Mouse (Mus musculus) MEL (cell line): ENCODE measurements around the gene Bhmt2. TPM values are rescaled to one million over a fixed set of nuclear protein-coding genes. Genes with fewer than 3 reads are reported as not detected.

Experiments
- DNase-seq: peaks from one replicate; pipeline ENCODE4 v3.0.0; 2011; ENCODE audit warnings: low read depth, low spot score
- H3K27ac ChIP-seq: 2 replicates; pipeline ENCODE4 v1.5.1; 2012; ENCODE audit warnings: low read depth, mild to moderate bottlenecking, control low read depth, low read length, moderate library complexity; ENCODE audit not compliant: control insufficient read depth
- H3K27me3 ChIP-seq, 2 experiments: fragments of 150-350 bp in 1 of 2; sonication (generic) in 1 of 2; 2 replicates each; pipeline ENCODE4 v1.6.1; 2012; ENCODE audit warnings: low read length in 2 of 2, mild to moderate bottlenecking in 2 of 2, improper control_type of control experiment in 1 of 2, moderate library complexity in 1 of 2; ENCODE audit not compliant: insufficient read depth in 2 of 2, control insufficient read depth in 1 of 2
- H3K36me3 ChIP-seq, 2 experiments: 2 replicates each; pipeline ENCODE4 v1.6.1; 2012 to 2014; ENCODE audit warnings: low read length in 2 of 2, improper control_type of control experiment in 1 of 2, inconsistent platforms in 1 of 2, mild to moderate bottlenecking in 1 of 2; ENCODE audit not compliant: insufficient read depth in 2 of 2, control insufficient read depth in 1 of 2
- H3K4me1 ChIP-seq, 2 experiments: fragments of 150-350 bp in 1 of 2; sonication (generic) in 1 of 2; 2 replicates each; pipeline ENCODE4 v1.6.1; 2012; ENCODE audit warnings: low read length in 2 of 2, improper control_type of control experiment in 1 of 2, mild to moderate bottlenecking in 1 of 2; ENCODE audit not compliant: insufficient read depth in 2 of 2, control insufficient read depth in 1 of 2
- H3K4me3 ChIP-seq, 2 experiments: fragments of 150-350 bp in 1 of 2; sonication (generic) in 1 of 2; 2 replicates each; pipeline ENCODE4 v1.5.1; 2012; ENCODE audit warnings: low read depth in 2 of 2, low read length in 2 of 2, mild to moderate bottlenecking in 2 of 2, moderate library complexity in 2 of 2, control low read depth in 1 of 2, improper control_type of control experiment in 1 of 2; ENCODE audit not compliant: control insufficient read depth in 1 of 2, insufficient read depth in 1 of 2
- H3K79me2 ChIP-seq: 2 replicates; pipeline ENCODE4 v1.6.1; 2012; ENCODE audit warnings: mild to moderate bottlenecking, low read length, moderate library complexity; ENCODE audit not compliant: control insufficient read depth, poor library complexity, insufficient read depth
- H3K9ac ChIP-seq: 2 replicates; pipeline ENCODE4 v1.6.1; 2012; ENCODE audit warnings: low read depth, mild to moderate bottlenecking, control low read depth, low read length, moderate library complexity; ENCODE audit not compliant: control insufficient read depth, poor library complexity, severe bottlenecking
- H3K9me3 ChIP-seq: fragments of 150-350 bp; sonication (generic); replicated peaks from 2 replicates; pipeline ENCODE4 v1.6.1; 2012; ENCODE audit warnings: mild to moderate bottlenecking, low read length, improper control_type of control experiment, moderate library complexity; ENCODE audit not compliant: insufficient read depth
- CHD1 ChIP-seq: IDR thresholded peaks from 2 replicates; pipeline ENCODE4 v1.6.1; 2012; ENCODE audit warnings: low read depth, mild to moderate bottlenecking, inconsistent platforms, low read length, improper control_type of control experiment
- CHD2 ChIP-seq: IDR thresholded peaks from 2 replicates; pipeline ENCODE4 v1.6.1; 2011; ENCODE audit warnings: low read length, improper control_type of control experiment
- ELF1 ChIP-seq: IDR thresholded peaks from 2 replicates; pipeline ENCODE4 v1.6.1; 2014; ENCODE audit warnings: low read depth, mild to moderate bottlenecking, inconsistent platforms, low read length, improper control_type of control experiment, moderate library complexity
- EP300 ChIP-seq, 2 experiments: IDR thresholded peaks; 2 replicates each; pipeline ENCODE4 v1.6.1; 2011; ENCODE audit warnings: improper control_type of control experiment in 2 of 2, low read length in 2 of 2, low read depth in 1 of 2, mild to moderate bottlenecking in 1 of 2
- HCFC1 ChIP-seq: IDR thresholded peaks from 2 replicates; pipeline ENCODE4 v1.6.1; 2012; ENCODE audit warnings: low read depth, mild to moderate bottlenecking, inconsistent platforms, low read length, improper control_type of control experiment, moderate library complexity
- KAT2A ChIP-seq: conservative IDR thresholded peaks from 2 replicates; pipeline ENCODE4 v1.6.1; 2012; ENCODE audit warnings: low read depth, low read length, improper control_type of control experiment, inconsistent platforms
- MAZ ChIP-seq: IDR thresholded peaks from 2 replicates; pipeline ENCODE4 v1.6.1; 2012; ENCODE audit warnings: low read depth, mild to moderate bottlenecking, inconsistent platforms, low read length, improper control_type of control experiment
- MEF2A ChIP-seq: IDR thresholded peaks from 2 replicates; pipeline ENCODE4 v1.6.1; 2014; ENCODE audit warnings: low read depth, mild to moderate bottlenecking, inconsistent platforms, low read length, improper control_type of control experiment; ENCODE audit not compliant: poor library complexity, insufficient replicate concordance, severe bottlenecking; ENCODE audit errors: extremely low read depth
- MXI1 ChIP-seq: IDR thresholded peaks from 2 replicates; pipeline ENCODE4 v1.6.1; 2011; ENCODE audit warnings: mild to moderate bottlenecking, low read depth, low read length, improper control_type of control experiment
- NELFE ChIP-seq: IDR thresholded peaks from 2 replicates; pipeline ENCODE4 v1.6.1; 2011; ENCODE audit warnings: low read depth, low read length, improper control_type of control experiment
- POLR2A ChIP-seq, 2 experiments: IDR thresholded peaks; 2 replicates each; pipeline ENCODE4 v1.6.1; 2011 to 2012; ENCODE audit warnings: low read length in 2 of 2, mild to moderate bottlenecking in 2 of 2, control low read depth in 1 of 2, improper control_type of control experiment in 1 of 2, low read depth in 1 of 2, moderate library complexity in 1 of 2; ENCODE audit not compliant: control insufficient read depth in 1 of 2, insufficient read depth in 1 of 2, poor library complexity in 1 of 2
- RAD21 ChIP-seq: IDR thresholded peaks from 2 replicates; pipeline ENCODE4 v1.6.1; 2011; ENCODE audit warnings: mild to moderate bottlenecking, low read depth, low read length, improper control_type of control experiment
- SMC3 ChIP-seq: IDR thresholded peaks from 2 replicates; pipeline ENCODE4 v1.6.1; 2011; ENCODE audit warnings: low read depth, low read length, improper control_type of control experiment
- TBP ChIP-seq: IDR thresholded peaks from 2 replicates; pipeline ENCODE4 v1.8.0; 2011; ENCODE audit warnings: low read depth, low read length, improper control_type of control experiment
- TCF12 ChIP-seq: IDR thresholded peaks from 2 replicates; pipeline ENCODE4 v1.6.1; 2014; ENCODE audit warnings: low read depth, mild to moderate bottlenecking, inconsistent platforms, low read length, improper control_type of control experiment, moderate library complexity
- USF1 ChIP-seq: IDR thresholded peaks from 2 replicates; pipeline ENCODE4 v1.6.1; 2014; ENCODE audit warnings: low read depth, mild to moderate bottlenecking, inconsistent platforms, low read length, improper control_type of control experiment, moderate library complexity
- USF2 ChIP-seq, 2 experiments: IDR thresholded peaks; 2 replicates each; pipeline ENCODE4 v1.6.1; 2011 to 2012; ENCODE audit warnings: improper control_type of control experiment in 2 of 2, low read length in 2 of 2, borderline replicate concordance in 1 of 2, inconsistent platforms in 1 of 2, low read depth in 1 of 2, mild to moderate bottlenecking in 1 of 2; ENCODE audit not compliant: insufficient read depth in 1 of 2
- ZKSCAN1 ChIP-seq: IDR thresholded peaks from 2 replicates; pipeline ENCODE4 v1.6.1; 2012; ENCODE audit warnings: low read depth, mild to moderate bottlenecking, inconsistent platforms, low read length, improper control_type of control experiment, moderate library complexity
- ZNF384 ChIP-seq: IDR thresholded peaks from 2 replicates; pipeline ENCODE4 v1.6.1; 2012; ENCODE audit warnings: low read depth, mild to moderate bottlenecking, inconsistent platforms, low read length, improper control_type of control experiment
- polyA plus RNA-seq, 2 experiments: library from polyadenylated mRNA; stranded (reverse) in 1 of 2; unstranded in 1 of 2; fragments of >175 nt in 1 of 2; fragments of >200 nt in 1 of 2; gene quantifications; 2 replicates each; pipeline versions ENCODE4 v1.2.1 to v1.2.4; 2012; ENCODE audit warnings: low replicate concordance in 2 of 2, low read depth in 1 of 2; ENCODE audit not compliant: insufficient read length in 2 of 2, insufficient read depth in 1 of 2, missing spikeins in 1 of 2
- total RNA-seq: library from RNA; depleted of rRNA; stranded (reverse); fragments of 300-350 nt; gene quantifications from 2 replicates; pipeline ENCODE4 v1.2.3, GENCODE M21; 2012

The Bhmt2 gene
- total and polyA plus RNA-seq, 3 experiments, result not detected

GRCm38 (mm10) chr13:93639636-93640035 lies 34.5 kb downstream of the Bhmt2 start:
- no peak overlapping the region for H3K9ac ChIP-seq
- no peak for TF ChIP-seq TBP
- TF ChIP-seq POLR2A (IDR thresholded peaks at IDR 0.05; ENCODE audit: control insufficient read depth in 1 of 2, insufficient read depth in 1 of 2, low read depth in 1 of 2, low read length in 2 of 2, poor library complexity in 1 of 2), result no peak
- no peak for TF ChIP-seq CHD2
- no peak for TF ChIP-seq TCF12
- TF ChIP-seq EP300 (IDR thresholded peaks at IDR 0.05; ENCODE audit: low read depth in 1 of 2, low read length in 2 of 2), result no peak
- no peak for TF ChIP-seq USF2 (IDR thresholded peaks at IDR 0.05; ENCODE audit: borderline replicate concordance in 1 of 2, insufficient read depth in 1 of 2, low read depth in 1 of 2, low read length in 2 of 2)
- TF ChIP-seq KAT2A, result no peak
- no peak for TF ChIP-seq USF1
- no peak for TF ChIP-seq MAZ
- no peak for TF ChIP-seq ZNF384
- TF ChIP-seq ZKSCAN1, result no peak
- H3K79me2 ChIP-seq, result no peaks in the 10 kb centered on the region

DNA sequence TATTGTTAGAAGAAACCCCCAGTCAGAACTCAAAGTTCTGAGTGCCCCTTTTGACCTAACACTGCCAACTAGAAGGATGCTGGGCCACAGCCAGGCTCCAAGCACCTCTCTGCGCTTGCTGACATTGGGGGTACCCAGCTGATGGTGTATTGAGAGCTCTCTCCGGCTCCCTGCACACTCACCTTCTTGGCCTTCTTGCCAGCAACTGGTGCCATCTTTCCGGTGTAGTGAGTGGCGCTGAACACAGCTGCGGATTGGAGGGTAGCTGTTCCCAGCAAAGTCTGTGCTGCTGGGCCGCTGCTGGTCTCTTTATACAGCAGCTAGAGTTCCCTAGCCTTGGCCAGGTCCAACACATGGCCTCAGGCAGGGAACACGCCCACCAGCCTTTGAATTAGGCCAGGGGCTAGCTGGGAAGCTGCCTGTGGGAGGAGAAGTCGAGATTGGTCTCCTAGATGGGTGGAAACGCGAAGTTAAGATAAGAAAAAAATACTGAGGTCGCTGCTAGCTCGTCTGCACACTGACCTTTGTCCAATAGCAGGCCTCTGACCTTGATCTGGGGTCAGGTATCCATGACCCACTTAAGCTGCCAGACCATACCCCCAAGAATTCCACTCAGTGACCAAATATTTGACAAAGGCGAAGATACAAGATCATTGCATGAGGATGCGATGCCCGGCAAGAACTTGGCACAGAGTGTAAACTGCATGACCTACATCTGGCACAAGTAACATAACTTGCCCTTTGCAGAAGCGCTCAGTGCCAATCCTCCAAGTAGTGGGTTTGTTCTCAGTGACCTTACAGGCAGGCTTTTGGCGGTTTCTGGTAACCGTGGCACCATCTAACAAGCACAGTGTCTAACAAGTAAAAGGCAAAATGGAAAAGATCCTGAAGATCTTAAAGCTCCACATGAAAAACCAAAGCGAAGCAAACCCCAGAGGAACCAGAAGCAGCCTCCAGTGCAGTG lies 36.5 kb downstream of the Bhmt2 start, which contains the start of gene Bhmt:
Gene Bhmt (minus strand): TSS at position 680 of the 964 bp plus-strand sequence.
- H3K27ac ChIP-seq, result no peak within 1 kb of the TSS
- no peak within 1 kb of the TSS for H3K9ac ChIP-seq
- H3K4me1 ChIP-seq, result no peaks in the 10 kb centered on the region
- no peaks in the 10 kb centered on the region for H3K36me3 ChIP-seq
- H3K27me3 ChIP-seq, result peaks cover 0 to 1% of the 10 kb centered on the region in 2 experiments; a peak in 1 of 4 replicates
- H3K4me3 ChIP-seq, result no peak within 1 kb of the TSS
- H3K79me2 ChIP-seq, result no peaks in the 10 kb centered on the region
- TF ChIP-seq MEF2A (no peak), CHD1 (no peak), RAD21 (no peak), MXI1 (no peak), TCF12 (no peak), USF2 (IDR thresholded peaks at IDR 0.05; ENCODE audit: borderline replicate concordance in 1 of 2, insufficient read depth in 1 of 2, low read depth in 1 of 2, low read length in 2 of 2) (no peak), NELFE (no peak), SMC3 (no peak), HCFC1 (no peak), ELF1 (no peak), KAT2A (no peak)
- no peak for DNase-seq
- H3K9me3 ChIP-seq, result no peaks in the 10 kb centered on the region

More at GRCm38 (mm10) chr13:93639636-93640035, 34.5 kb downstream of the Bhmt2 start:
- no peak overlapping the region for H3K4me3 ChIP-seq
- no peaks in the 10 kb centered on the region; a peak in 2 of 4 replicates for H3K27me3 ChIP-seq
- H3K4me1 ChIP-seq, result no peaks in the 10 kb centered on the region
- no peaks in the 10 kb centered on the region for H3K9me3 ChIP-seq
- no peak overlapping the region for H3K27ac ChIP-seq
- no peak for DNase-seq
- H3K36me3 ChIP-seq, result no peaks in the 10 kb centered on the region
